Mouse (Mus musculus): Measurements from ENCODE around the gene Zfyve9.
A peak's percentile ranks its signal among the peaks of the same experiment; 100 is the strongest.
"Not testable (repeated sequence)": the region's sequence is repeated elsewhere in the genome, so short reads cannot be mapped to it uniquely, and the experiment has no call there.

Zfyve9 gene

DNA sequence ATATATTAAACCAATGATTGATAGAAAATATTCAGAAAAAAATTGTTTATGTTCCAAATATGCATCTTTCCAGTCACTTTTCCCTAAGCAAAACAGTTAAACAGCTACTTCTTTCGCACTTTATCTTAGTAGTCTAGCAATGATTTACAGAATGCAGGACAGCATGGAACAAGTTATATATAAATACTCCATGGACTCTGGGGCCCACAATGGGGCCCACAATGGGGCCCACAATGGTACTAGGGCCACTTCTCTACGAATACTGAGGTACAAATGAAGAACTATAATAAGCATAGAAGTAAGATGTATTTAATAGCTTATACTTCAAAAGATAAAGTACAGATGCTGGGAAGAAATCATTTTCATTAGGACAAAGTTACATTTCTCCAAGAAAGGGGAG lies 56.5 kb downstream of the Zfyve9 start:
- DNase-seq (ENCODE audit: low spot score in 2 of 2) = no peak

DNA sequence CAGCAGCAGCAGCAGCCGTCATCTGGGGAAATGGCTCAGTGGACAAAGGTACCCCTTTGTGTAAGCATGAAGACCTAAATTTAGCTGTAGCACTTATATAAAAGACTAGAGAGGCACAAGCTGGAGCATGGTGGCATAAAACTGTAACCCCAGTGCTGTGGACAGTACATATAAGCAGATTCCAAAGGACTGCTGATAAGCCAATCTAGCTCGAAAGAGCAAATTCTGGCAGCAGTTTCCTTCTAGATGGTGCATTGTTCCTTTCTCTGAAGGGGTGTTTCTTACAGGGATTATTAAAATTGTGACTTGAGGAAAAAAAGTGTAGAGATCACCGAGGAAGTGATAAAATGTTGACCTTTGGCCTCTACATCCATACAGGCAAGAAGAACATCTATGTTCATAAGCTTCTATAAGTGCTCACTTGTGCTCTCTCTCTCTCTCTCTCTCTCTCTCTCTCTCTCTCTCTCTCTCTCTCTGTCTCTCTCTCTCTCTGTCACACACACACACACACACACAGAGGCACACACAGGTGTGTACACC lies 59.3 kb downstream of the Zfyve9 start:
- no peak for DNase-seq (ENCODE audit: low spot score in 2 of 2)

GRCm38 (mm10) chr4:108719349-108719748 lies 61.2 kb downstream of the Zfyve9 start, which contains the start of gene 3110021N24Rik:
Gene 3110021N24Rik (plus strand): TSS chr4:108719649.
- DNase-seq (ENCODE audit: low spot score in 2 of 2) = no peak

- DNase-seq (ENCODE audit: low spot score in 2 of 2) = no peak
These were observed 72.4 kb downstream of the Zfyve9 start for GRCm38 (mm10) chr4:108708209-108708608.

- DNase-seq (ENCODE audit: low spot score in 2 of 2) = no peak
These were observed 83.7 kb downstream of the Zfyve9 start for GRCm38 (mm10) chr4:108696934-108697333.

- DNase-seq (ENCODE audit: low spot score in 2 of 2) = no peak
These were observed 89.1 kb downstream of the Zfyve9 start for GRCm38 (mm10) chr4:108691469-108691868.

GRCm38 (mm10) chr4:108690479-108690878 lies 90.1 kb downstream of the Zfyve9 start:
- no peak for DNase-seq (ENCODE audit: low spot score in 2 of 2)

- not testable (repeated sequence) for DNase-seq (ENCODE audit: low spot score in 2 of 2)
These were observed 93.5 kb downstream of the Zfyve9 start for GRCm38 (mm10) chr4:108687098-108687497.

GRCm38 (mm10) chr4:108686156-108686555 lies 94.4 kb downstream of the Zfyve9 start:
- no peak for DNase-seq (ENCODE audit: low spot score in 2 of 2)

GRCm38 (mm10) chr4:108664407-108664806 lies 116.2 kb downstream of the Zfyve9 start:
- DNase-seq (ENCODE audit: low spot score in 2 of 2) = no peak

DNA sequence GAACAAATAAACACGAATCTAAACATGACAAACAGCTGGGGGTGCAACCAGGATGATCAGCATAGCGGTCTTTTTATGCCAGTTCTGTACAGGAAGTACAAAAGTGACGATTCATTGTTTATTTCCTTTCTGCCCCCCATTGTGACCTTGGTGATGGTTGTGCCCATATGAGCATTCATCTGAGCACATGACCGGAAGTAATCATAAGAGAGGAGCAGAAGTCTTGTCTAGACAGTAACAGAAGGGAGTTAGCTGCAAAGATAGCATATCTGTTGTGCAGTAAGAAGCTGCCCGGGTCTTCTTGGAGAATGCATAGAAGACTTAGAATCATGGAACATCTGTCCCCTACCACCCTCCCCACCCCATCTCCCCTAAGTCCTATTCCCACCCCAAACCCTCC lies 141.8 kb downstream of the Zfyve9 start:
- no peak for DNase-seq (ENCODE audit: low spot score in 2 of 2)

- no peak for DNase-seq (ENCODE audit: low spot score in 2 of 2)
These were observed 142.9 kb downstream of the Zfyve9 start for GRCm38 (mm10) chr4:108637721-108638120.

GRCm38 (mm10) chr4:108635101-108635500 lies 145.5 kb downstream of the Zfyve9 start:
- no peak for DNase-seq (ENCODE audit: low spot score in 2 of 2)

DNA sequence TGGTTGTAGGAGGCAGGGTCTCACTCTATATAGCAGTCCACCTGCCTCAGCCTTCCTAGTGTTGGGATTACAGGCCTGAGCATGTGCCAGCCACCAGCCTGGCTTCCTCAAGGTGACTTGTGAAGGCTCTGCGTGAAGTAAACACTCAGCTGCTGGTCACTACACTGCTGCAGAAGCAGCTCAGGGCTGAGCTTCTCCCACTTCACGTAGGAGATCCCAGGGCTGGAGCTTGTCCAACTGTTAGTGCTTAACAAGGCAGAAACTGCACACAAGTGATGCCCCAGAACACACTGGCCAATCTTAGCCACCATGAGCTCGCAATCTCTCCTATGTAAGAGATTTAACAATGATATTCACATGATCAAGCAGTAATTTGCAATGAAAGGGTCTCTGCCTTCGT lies 145.9 kb downstream of the Zfyve9 start:
- DNase-seq (ENCODE audit: low spot score in 2 of 2) = no peak

- DNase-seq (ENCODE audit: low spot score in 2 of 2) = no peak
These were observed 146.9 kb downstream of the Zfyve9 start for GRCm38 (mm10) chr4:108633703-108634102.

- DNase-seq (ENCODE audit: low spot score in 2 of 2) = no peak
These were observed 149.0 kb downstream of the Zfyve9 start for GRCm38 (mm10) chr4:108631616-108632015.

GRCm38 (mm10) chr4:108630096-108630495 lies 150.5 kb downstream of the Zfyve9 start:
- DNase-seq (ENCODE audit: low spot score in 2 of 2) = no peak

- no peak for DNase-seq (ENCODE audit: low spot score in 2 of 2)
These were observed 151.2 kb downstream of the Zfyve9 start for GRCm38 (mm10) chr4:108629363-108629880.

- no peak for DNase-seq (ENCODE audit: low spot score in 2 of 2)
These were observed 153.5 kb downstream of the Zfyve9 start for GRCm38 (mm10) chr4:108627066-108627465.

DNA sequence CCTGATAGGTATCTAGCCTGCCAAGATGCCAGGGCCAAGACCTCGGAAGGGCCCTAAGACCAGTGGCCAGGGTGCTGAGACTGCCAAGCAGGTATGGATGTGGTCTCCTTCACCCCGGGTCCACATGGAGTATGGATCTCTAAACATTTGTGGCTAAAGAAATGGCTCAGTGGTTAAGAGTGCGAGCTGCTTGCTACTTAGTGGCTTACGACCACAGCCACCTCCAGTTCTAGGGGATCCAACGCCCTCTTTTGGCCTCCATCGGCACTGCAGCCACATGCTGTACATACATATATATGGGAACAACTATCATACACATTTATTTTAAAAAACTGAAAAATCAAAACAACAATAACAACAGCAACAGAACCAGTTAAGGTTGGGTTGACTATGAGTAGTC lies 159.1 kb downstream of the Zfyve9 start:
- no peak for DNase-seq (ENCODE audit: low spot score in 2 of 2)

GRCm38 (mm10) chr4:108620536-108620935 lies 160.1 kb downstream of the Zfyve9 start:
- no peak for DNase-seq (ENCODE audit: low spot score in 2 of 2)

DNA sequence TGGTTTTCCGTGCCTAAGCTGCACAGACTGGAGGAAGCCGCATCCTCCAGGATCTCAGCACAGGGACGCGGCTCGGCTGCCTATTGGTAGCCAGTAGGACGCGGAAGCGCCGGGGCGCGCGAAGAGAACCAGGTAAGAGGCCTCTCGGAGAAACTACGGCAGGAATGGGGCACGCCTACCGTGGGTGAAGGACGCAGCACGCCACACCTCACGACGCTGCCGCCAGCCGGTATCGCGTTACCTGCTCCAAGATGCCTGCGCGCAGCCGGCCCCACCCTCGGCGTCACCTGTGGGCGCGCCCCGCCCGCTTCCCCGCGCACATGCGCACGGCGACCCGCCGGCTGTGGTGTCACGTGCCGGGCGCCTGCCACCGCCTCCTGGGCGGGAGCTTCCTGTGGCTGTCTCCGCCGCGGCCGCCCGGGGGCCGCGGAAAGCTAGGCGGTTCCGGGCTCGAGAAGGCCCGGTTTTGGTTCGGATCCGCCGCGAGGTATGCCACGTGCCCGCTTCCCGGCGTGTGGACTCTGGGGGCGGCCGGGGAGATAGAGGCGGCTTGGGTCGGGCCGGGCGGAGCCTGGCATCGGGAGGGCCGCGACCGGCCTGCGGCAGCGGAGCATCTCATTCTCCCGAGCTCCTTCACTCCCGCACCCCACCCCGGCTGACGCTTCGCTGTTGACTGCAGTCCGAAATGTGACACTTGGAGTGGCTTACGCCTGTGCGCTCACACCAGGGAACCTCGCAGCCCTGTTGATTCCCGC lies 160.8 kb downstream of the Zfyve9 start, which contains the start of gene Cc2d1b:
TSS of gene Cc2d1b (plus strand) at position 354 of the 755 bp plus-strand sequence.
- DNase-seq (ENCODE audit: low spot score in 2 of 2) = peak; percentile 85 to 91

DNA sequence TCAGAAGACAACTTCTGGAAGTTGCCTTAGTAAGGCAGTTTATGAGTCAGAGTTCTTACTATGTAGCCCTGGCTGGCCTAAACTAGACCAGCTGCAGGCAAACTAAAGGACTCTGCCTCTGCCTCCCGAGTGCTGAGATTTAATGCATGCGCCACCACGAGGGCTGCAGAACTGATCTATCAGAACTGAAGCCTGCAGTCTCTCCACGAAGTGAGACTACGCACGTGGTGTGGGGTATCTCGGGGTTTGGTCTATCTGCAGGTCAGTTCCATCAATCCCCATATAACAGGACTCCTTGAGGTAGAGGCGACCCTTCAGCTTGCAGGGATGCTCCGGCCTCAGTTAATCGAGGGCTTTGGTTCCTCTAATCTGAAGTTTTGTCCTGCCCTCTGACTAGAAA lies 161.4 kb downstream of the Zfyve9 start:
- DNase-seq (ENCODE audit: low spot score in 2 of 2) = peak in 1 of 2 experiments; percentile 22

Measured in urinary bladder, postnatal 36 days (tissue).